Mouse (Mus musculus) gastrocnemius, postnatal 4 days (tissue): ENCODE measurements around the gene Zhx3. TPM values are rescaled to one million over a fixed set of nuclear protein-coding genes. Genes with fewer than 3 reads are reported as not detected.

Experiments
- DNase-seq, 2 experiments: peaks; one replicate each; pipeline ENCODE4 v3.0.0; 2021 to 2022; ENCODE audit warnings: low spot score in 2 of 2, mixed read lengths in 2 of 2
- total RNA-seq, 2 experiments: library from RNA; stranded (reverse); gene quantifications; 2 replicates each; pipeline ENCODE4 v1.2.3; 2021

Gene Zhx3
- total RNA-seq, 2 experiments from 2014 or later = 38.3 to 55.9 TPM

DNA sequence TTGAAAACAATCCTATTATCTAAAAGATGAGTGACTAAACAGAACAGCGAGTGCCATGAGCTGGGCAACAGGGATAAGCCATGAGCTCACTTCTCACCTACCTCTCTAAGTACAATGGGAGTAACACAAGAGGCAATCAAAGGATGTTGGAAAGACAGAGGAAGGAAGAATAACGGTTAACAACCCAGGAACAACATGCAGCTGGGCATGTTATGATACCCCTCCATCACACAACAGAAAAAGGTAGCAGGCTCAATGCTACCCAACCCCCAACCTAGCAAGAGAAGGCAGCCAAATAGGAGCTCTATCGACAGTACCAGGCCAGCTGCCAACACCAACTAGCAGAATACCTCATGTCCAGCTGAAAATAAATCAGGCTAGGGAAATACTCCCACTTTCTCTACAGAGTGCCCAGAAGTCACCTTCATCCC, 66.7 kb downstream of the Zhx3 start:
- no peak for DNase-seq

GRCm38 (mm10) chr2:160804794-160805527, 67.8 kb downstream of the Zhx3 start:
- no peak for DNase-seq

GRCm38 (mm10) chr2:160802326-160802725, 70.5 kb downstream of the Zhx3 start:
- no peak for DNase-seq

GRCm38 (mm10) chr2:160800967-160801366, 71.8 kb downstream of the Zhx3 start:
- no peak for DNase-seq

GRCm38 (mm10) chr2:160798206-160798605, 74.6 kb downstream of the Zhx3 start:
- no peak for DNase-seq

- peak in 1 of 2 experiments; percentile 49 for DNase-seq
Observed at GRCm38 (mm10) chr2:160796973-160797372, 75.8 kb downstream of the Zhx3 start.

DNA sequence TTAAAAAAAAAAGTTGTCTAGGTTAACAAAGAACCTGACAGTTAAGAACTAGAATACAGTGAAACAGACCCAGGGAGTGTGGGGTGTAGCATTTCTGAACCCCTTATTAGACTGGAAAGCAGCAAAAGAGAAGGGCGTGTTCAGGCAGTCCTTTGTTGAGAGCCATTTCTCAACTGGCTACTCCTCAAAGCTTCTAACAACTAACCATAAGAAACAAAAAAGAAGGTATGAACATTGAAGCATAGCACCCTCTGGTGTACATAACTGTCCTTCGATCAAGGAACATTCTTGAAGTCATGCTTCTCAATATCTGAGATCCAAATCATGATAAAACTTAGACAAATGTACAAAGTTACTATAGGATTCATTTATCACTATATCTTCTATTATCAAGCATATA, 79.7 kb downstream of the Zhx3 start:
- DNase-seq = no peak

- DNase-seq = no peak
Observed at GRCm38 (mm10) chr2:160789741-160790140, 83.1 kb downstream of the Zhx3 start.

DNA sequence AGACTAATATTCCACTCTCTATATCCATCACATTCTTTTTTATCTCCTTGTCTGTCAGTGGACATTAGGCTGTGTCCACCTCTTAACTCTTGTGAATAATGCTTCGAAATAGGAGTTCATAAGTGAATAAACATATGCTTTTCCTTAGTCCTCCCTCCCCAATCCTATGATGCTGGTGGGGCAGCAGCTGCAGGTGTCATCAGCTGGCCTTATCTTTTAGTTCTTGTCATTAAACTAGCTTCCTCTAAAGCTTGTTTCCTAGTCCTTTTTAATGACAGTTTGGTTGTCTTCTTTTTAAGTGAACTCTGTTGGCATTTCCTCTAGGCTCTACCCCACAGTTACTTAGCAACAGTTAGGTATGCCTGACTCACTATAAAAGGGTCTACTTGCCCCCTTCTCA, 83.8 kb downstream of the Zhx3 start:
- no peak for DNase-seq

- no peak for DNase-seq
Observed at GRCm38 (mm10) chr2:160786333-160786732, 86.5 kb downstream of the Zhx3 start.

GRCm38 (mm10) chr2:160780834-160781219, 92.0 kb downstream of the Zhx3 start:
- DNase-seq = no peak

DNA sequence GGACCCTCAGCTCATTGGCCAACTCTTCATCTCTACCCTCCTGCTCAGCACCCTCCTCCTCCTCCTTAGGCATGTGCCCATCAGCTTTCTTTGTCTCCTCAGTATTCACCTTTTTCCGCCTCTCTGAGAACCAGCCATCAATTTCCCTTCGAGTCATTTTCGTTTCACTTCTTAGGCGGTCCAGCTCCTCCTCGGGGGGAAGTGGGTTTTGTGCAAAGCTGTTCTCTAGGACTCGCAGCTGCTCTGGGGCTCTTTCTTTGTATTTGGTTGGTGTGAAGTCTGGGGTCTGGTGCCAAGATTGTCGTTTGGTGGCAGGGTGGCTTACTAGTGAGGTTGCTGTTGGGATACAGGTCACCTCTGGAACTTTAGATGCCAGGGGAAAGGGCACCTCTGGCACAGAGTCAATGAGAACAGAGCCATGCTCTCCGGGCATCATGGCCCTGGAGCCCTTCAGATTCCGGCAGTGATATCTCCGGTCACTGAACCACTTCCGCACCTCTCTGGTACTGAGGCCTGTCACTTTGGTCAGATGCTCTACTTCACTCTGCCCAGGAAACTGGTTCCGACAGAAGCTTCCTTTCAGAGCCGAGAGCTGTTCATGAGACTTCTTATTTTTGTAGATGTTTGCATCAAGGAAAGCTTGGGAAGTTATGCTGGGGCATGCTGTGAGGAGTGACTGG, 92.5 kb downstream of the Zhx3 start:
- no peak for DNase-seq

- DNase-seq = peak in 1 of 2 experiments; percentile 10
Observed at GRCm38 (mm10) chr2:160778034-160778433, 94.8 kb downstream of the Zhx3 start.

- no peak for DNase-seq
Observed at GRCm38 (mm10) chr2:160771325-160772276, 101.2 kb downstream of the Zhx3 start.

DNA sequence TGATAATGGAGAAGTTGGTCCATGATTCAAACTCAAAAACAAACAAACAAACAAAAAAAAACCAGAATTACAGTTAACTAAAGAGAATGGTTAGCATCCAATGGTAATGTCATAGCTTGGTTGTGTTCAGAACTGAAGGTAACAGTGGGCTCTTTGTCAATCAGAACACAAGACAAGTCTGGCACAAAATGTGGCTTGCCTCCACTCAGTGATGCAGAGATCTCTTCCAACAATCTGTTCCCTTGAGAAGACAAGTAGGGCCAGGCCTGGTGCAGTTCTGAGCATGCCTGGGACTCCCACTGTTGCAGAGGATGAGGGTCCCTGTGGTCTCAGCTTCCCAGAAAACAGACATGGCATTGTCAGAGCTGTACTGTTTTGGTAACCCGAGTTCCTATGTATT, 101.9 kb downstream of the Zhx3 start:
- no peak for DNase-seq

DNA sequence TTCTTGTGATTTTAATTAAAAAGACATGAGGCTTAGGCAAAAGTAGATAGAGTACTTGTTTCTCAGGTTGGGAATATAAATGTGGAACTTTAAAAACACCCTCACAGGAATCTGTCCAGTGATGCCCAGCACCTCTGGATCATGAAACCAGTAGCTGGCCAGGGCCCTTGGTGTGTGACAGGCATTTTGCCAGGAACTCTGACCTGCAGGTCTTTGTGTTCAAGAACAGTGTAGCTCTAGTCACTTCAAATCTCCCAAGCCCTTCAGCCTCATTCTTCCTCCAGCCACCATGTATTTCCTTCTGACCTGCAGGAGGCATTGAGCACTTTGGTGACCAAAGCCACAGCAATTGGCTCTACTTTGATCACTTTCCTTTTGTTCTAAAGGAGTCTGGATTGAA, 102.4 kb downstream of the Zhx3 start:
- no peak for DNase-seq

DNA sequence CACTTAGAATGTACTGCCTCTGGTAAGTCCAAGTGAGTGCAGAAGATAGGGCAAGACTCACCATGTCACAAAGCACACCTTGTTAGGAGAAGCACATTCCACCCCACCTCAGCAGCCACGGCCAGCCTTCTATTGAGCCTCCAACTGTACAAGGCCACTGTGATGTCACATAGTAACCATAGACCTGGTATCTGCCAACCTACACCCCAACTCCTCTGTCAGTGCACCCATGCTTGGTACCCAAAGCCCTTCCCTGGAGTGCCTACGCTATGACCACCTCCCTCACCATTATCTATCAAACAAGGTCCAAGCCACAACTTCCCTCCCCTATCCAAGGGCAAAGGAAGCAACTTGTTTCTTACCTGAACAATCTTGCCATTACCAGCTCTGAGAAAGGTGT, 103.8 kb downstream of the Zhx3 start:
- no peak for DNase-seq

DNA sequence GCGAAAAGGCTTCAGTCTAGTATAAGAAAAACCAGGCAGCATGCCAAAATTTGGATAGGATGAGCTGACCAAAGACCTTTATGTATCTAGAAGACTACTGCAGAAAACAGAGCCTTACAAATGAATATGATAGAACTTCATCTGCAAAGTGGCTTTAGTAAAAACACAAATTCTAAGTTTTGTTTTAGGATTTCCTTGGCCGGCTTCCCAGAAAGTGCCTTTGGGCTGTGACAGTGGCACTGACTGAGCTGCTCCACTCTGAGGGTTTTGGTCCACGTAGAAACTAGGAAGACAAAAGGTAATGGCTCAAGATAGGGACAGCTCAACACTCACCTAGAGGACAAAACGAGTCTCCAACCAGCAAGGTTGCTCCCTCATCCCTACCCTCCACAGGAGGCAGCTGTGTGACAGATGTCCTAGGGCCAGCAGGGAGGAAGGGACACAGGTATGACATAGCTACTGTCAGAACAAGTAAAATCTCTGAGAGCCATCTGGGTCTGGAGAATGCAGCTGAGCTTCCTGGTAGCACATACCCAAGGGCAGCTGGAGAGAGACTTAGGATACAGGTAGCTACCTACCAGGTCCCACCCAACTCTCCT, 104.6 kb downstream of the Zhx3 start:
- DNase-seq = no peak

- no peak for DNase-seq
Observed at GRCm38 (mm10) chr2:160767201-160767600, 105.6 kb downstream of the Zhx3 start.

GRCm38 (mm10) chr2:160766371-160766771, 106.4 kb downstream of the Zhx3 start:
- DNase-seq = peak in 1 of 2 experiments; percentile 63

DNA sequence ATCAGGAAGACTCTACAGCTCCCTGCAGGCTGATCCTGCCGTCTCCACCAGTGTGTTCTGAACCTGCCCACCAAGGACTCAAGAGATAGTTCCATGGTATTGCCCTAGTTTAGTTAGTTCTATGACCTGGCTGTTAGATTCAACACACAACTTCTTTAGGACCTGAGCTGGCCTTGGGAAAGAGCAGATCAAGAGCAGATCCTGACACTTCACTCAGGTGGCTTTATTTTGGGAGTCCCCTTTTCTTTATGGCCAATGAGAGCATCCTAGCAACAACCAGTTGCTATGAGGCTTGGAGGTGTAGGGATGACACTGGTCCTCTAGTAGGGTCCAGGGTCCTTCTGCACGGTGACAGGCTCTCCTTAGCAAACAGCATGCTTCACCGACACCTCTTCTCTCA, 107.7 kb downstream of the Zhx3 start:
- DNase-seq = no peak
